Mouse (Mus musculus) cerebellum, adult 2 months (tissue): Measurements from ENCODE around the gene Mbtps2.

Experiments
- CTCF ChIP-seq: fragments of 200-500 bp; IDR thresholded peaks from 2 replicates; pipeline ENCODE4 v1.5.1; 2011; ENCODE audit warnings: low read depth, mild to moderate bottlenecking, control low read depth, low read length, moderate library complexity, borderline replicate concordance; ENCODE audit not compliant: insufficient read depth
- POLR2A ChIP-seq: fragments of 200-500 bp; IDR thresholded peaks from 2 replicates; pipeline ENCODE4 v1.6.1; 2011; ENCODE audit warnings: low read length, control low read depth, borderline replicate concordance; ENCODE audit not compliant: insufficient read depth

- TF ChIP-seq POLR2A (no peak), CTCF (no peak)
These were observed 109.7 kb downstream of the Mbtps2 start for GRCm38 (mm10) chrX:157488831-157489230.
